Mouse (Mus musculus): ENCODE data around the gene Utrn.

DNA sequence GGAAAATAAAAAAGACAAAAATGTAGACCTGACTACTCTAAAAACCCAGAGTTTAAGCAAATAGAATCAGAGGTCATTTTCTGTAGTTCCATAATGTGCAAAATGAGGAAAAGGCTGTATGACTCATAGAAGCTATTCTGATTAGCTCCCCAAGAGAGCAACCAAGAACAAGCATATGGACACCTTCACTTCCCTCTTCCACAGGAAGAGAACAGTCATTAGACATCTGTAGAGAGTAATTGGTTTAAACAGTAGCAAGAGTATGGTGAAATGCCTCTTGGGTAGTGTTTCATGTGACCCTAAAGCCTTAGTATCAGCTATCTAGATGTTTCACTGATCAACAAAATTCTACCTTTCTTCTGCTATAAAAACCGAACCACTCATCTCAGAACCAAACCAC is 133.5 kb downstream of the Utrn start:
- TF ChIP-seq CTCF (IDR thresholded peaks at IDR 0.05; ENCODE audit: extremely low read depth, insufficient read depth, insufficient read length, insufficient replicate concordance) = no peak
- no peak for TF ChIP-seq POLR2A (IDR thresholded peaks at IDR 0.05; ENCODE audit: low read depth, low read length)

All from spleen, adult 2 months (tissue).